Mouse (Mus musculus) testis, adult 2 months (tissue): ENCODE data around the gene Lmntd1. TPM values are rescaled to one million over a fixed set of nuclear protein-coding genes. Genes with fewer than 3 reads are reported as not detected.

ENCODE experiments used
- H3K27ac ChIP-seq: fragments of 200-500 bp; 2 replicates; pipeline ENCODE4 v1.5.1; 2012; ENCODE audit warnings: low read depth, low read length; ENCODE audit not compliant: control insufficient read depth, insufficient read depth
- H3K27me3 ChIP-seq: fragments of 200-500 bp; 2 replicates; pipeline ENCODE4 v1.6.1; 2012; ENCODE audit warnings: mild to moderate bottlenecking, low read length, moderate library complexity; ENCODE audit not compliant: control insufficient read depth, insufficient read depth
- H3K36me3 ChIP-seq: fragments of 200-500 bp; 2 replicates; pipeline ENCODE4 v1.6.1; 2012; ENCODE audit warnings: mild to moderate bottlenecking, low read length; ENCODE audit not compliant: control insufficient read depth, insufficient read depth
- H3K4me1 ChIP-seq: fragments of 200-500 bp; 2 replicates; pipeline ENCODE4 v1.6.1; 2012; ENCODE audit warnings: low read length; ENCODE audit not compliant: control insufficient read depth, insufficient read depth
- H3K4me3 ChIP-seq: fragments of 200-500 bp; 2 replicates; pipeline ENCODE4 v1.5.1; 2012; ENCODE audit warnings: low read depth, mild to moderate bottlenecking, low read length, moderate library complexity, mixed read lengths; ENCODE audit not compliant: control insufficient read depth
- CTCF ChIP-seq: fragments of 200-500 bp; IDR thresholded peaks from 2 replicates; pipeline ENCODE4 v1.5.1; 2012; ENCODE audit warnings: low read depth, mild to moderate bottlenecking, inconsistent platforms, low read length, moderate library complexity; ENCODE audit not compliant: control insufficient read depth, insufficient read depth, insufficient replicate concordance
- POLR2A ChIP-seq: fragments of 200-500 bp; IDR thresholded peaks from 2 replicates; pipeline ENCODE4 v1.6.1; 2012; ENCODE audit warnings: low read depth, mild to moderate bottlenecking, inconsistent platforms, low read length, moderate library complexity; ENCODE audit not compliant: control insufficient read depth
- polyA plus RNA-seq: library from polyadenylated mRNA; depleted of rRNA; stranded (reverse); fragments of >200 nt; gene quantifications from 2 replicates; pipeline ENCODE4 v1.2.3, GENCODE M21; 2012

The Lmntd1 gene
- polyA plus RNA-seq, 1 experiment, result 37.9 TPM

DNA sequence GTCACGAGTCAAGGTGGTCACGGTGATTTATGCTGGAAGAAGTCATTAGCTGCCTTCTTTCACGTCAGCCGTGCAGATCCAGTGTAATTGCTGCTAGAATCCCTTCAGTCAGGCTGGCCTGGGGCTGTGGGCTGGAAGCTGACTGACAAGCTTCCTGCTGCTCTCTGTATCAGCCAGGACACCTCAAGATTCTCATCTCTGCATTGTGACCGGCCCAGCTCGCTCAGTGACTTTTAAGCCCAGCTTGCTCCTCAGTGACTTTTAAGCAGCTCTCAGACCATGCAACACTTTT is 74.6 kb downstream of the Lmntd1 start:
- Histone ChIP-seq H3K4me3 (no peak overlapping the region), H3K4me1 (no peaks in the 10 kb centered on the region), H3K27me3 (no peaks in the 10 kb centered on the region), H3K27ac (no peak overlapping the region), H3K36me3 (no peaks in the 10 kb centered on the region)
- TF ChIP-seq POLR2A (no peak), CTCF (no peak)

DNA sequence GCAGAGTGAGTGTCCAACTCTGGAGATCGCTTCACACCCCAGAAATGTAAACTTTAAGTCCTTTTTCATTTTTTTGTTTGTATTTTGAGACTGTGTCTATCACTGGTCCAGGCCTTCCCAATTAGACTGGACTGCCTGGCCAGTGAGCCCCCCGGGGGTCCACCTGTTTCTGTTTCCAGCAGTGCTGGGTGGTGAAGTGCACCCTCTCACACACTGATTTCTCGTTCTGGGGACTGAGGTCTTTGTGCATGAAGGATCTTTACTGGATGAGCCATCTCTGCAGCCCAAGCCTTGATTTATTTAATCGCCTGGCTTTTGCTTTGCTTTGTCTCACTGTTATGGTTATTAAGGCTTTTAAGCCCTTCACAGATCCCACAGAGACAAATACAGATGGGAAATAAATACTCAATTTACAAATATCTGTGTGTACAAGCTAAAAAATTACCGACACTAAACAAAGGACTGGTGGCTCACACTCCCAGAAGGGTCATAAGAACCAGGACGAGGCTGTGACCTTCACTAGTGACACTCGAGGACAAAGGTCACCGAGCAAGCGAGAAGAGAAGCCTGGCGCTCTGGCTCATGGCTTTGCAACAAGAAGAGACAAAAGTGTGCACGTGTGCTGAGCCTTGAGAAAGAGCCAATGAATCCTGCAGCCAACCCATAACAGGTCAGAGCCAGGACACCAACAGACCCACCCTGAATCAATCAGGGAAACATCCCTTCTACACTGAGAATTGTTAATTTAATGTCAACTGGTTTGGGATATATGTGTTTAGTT is 75.1 kb downstream of the Lmntd1 start:
- no peak for TF ChIP-seq POLR2A
- TF ChIP-seq CTCF, result no peak
- no peaks in the 10 kb centered on the region for H3K27me3 ChIP-seq
- no peaks in the 10 kb centered on the region for H3K36me3 ChIP-seq
- no peaks in the 10 kb centered on the region for H3K4me1 ChIP-seq
- H3K27ac ChIP-seq, result no peak overlapping the region
- H3K4me3 ChIP-seq, result no peak overlapping the region

DNA sequence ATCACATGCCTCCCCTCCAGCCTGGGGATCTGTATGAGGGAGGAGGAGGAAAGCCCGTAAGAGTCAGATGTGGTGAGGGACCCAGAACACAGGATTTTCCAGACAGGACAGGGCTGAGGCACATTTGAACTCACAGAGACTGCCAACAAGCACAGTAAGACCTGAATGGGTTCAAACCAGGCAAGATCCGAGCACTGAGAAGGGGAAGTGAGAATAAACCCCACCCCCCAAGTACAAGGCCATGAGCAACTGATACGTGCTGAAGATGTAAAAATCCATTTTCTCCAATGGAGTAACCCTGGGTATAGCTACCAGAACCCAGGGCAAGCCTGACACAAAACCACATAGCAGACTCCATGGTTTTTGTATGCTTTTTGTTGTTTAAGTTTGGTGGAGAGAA is 83.7 kb downstream of the Lmntd1 start:
- Histone ChIP-seq H3K27ac (no peak overlapping the region), H3K27me3 (no peaks in the 10 kb centered on the region), H3K4me3 (no peak overlapping the region), H3K36me3 (no peaks in the 10 kb centered on the region), H3K4me1 (no peaks in the 10 kb centered on the region)
- no peak for TF ChIP-seq POLR2A
- no peak for TF ChIP-seq CTCF

DNA sequence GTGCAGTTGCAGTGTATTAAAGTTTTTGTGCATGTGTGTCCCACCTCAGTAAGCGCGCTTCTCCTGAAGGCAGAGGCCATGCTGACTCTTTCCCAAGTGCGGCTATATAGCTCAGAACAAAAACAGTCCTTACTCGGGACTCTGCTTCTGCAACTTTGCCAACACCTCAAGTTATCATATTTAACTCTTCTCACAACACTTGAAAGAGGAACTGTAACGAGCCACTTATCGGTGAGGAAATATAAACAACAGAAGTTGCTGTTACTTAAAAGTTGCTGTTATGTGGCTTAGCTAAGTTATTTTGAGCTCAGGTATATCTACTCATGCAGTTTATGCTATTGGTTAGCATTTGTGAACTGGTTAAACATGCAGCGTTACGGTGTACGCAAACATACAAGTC is 90.8 kb downstream of the Lmntd1 start:
- Histone ChIP-seq H3K27ac (no peak overlapping the region), H3K4me1 (no peaks in the 10 kb centered on the region), H3K36me3 (no peaks in the 10 kb centered on the region), H3K4me3 (no peak overlapping the region), H3K27me3 (no peaks in the 10 kb centered on the region)
- no peak for TF ChIP-seq CTCF
- TF ChIP-seq POLR2A, result no peak

DNA sequence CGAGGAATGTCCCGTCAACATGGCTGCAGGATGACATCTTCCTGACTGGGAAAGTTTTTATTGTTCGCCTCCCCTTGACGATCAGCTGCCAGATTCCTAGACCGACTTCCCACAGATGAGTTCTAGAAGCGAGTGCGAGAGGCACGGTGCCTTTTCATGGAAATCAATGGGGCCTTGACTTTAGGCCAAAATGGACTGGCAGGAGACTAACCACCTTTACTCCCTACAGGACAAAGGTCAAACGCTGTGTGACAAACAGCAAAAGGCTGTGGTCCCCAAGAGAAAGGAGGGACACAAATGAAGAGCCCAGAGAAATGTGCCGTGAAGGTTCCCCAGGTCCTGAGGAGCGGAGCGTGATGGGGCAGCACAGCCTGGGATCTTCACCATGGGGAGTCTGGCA is 91.5 kb downstream of the Lmntd1 start:
- H3K27me3 ChIP-seq, result no peaks in the 10 kb centered on the region
- H3K27ac ChIP-seq, result no peak overlapping the region
- no peak for TF ChIP-seq POLR2A
- TF ChIP-seq CTCF, result no peak
- no peak overlapping the region for H3K4me3 ChIP-seq
- H3K4me1 ChIP-seq, result no peaks in the 10 kb centered on the region
- no peaks in the 10 kb centered on the region for H3K36me3 ChIP-seq

DNA sequence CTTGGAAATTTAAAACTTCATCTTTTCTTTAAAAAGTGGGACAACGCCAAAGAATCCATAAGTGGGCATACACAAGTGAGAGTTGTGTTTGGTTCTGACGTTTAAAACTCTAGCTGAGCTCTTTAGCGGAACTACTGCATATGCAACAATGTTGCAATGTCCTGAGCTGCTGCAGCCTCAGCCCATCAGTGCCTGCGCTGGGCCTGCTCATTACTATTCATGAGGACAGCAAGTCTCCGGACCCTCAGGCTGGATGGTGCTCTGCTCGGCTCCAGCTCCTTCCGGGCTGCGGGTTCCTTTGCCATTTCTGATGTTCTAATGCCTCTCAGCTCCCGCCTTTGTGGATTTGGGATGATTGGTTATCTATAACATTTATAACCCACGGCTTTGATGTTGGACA is 97.1 kb downstream of the Lmntd1 start:
- H3K4me1 ChIP-seq, result peaks cover 3% of the 10 kb centered on the region
- H3K4me3 ChIP-seq, result no peak overlapping the region
- no peak overlapping the region for H3K27ac ChIP-seq
- no peaks in the 10 kb centered on the region for H3K36me3 ChIP-seq
- TF ChIP-seq POLR2A, result no peak
- no peaks in the 10 kb centered on the region for H3K27me3 ChIP-seq

DNA sequence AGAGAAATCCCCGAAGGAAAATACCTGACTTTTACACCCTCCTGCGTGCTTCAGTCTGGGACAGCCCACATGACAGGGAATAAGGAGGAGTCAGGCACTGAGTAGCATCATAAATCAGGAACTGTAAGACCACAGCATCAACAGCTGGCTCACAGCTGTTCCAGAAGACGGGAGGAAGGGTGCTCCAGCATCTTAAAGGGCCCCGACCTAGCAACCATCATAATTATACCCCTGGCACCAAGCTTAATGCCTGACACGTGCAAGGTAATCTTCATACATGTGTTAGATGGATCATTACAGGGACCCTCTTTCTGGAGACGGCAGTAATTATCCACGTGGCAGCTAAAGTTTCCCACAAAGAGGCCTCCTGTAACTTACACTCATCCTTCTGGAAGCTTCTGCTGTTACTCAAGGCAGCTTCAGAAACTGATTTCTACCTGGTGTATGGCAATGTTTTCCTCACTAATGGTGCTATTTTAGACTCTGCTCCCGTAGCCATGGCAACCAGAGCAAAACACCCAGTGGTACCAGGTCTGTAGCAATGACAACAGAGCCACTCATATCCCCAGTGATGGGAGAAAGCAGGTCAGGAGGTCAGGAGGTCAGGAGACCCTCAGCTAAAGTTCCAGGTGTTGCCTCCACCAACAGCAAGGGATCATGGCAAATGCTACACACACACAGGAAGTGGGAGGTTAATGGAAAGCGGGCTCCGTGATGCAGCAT is 98.1 kb downstream of the Lmntd1 start:
- TF ChIP-seq CTCF (no peak), POLR2A (no peak)
- no peaks in the 10 kb centered on the region for H3K27me3 ChIP-seq
- H3K4me3 ChIP-seq, result no peak overlapping the region
- H3K36me3 ChIP-seq, result no peaks in the 10 kb centered on the region
- no peak overlapping the region for H3K27ac ChIP-seq
- peaks cover 3% of the 10 kb centered on the region for H3K4me1 ChIP-seq

DNA sequence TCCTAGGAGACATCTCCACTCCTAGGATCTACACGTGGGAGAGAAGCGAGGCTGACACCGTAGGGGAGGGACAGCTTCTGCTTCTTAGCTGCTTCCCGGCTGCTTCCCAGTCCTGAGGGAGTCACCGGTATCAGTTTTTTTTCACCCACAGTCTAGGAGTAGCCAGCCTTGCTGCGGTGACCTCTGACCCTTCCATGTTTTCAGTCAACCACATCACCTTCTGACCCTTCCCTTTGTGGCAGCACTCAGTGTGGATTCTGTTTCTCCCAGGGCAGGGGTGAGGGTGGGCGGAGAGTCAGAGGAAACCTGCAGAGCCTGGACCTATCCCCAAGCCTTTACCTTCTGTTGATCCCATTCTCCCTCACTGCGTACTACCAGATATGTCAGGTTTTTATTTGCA is 102.9 kb downstream of the Lmntd1 start:
- H3K27me3 ChIP-seq, result no peaks in the 10 kb centered on the region

More for the DNA sequence above, 102.9 kb downstream of the Lmntd1 start:
- Histone ChIP-seq H3K36me3 (no peaks in the 10 kb centered on the region), H3K4me1 (peaks cover under 1% of the 10 kb centered on the region), H3K27ac (no peak overlapping the region), H3K4me3 (no peak overlapping the region)
- TF ChIP-seq CTCF, result no peak
- no peak for TF ChIP-seq POLR2A
